Mouse (Mus musculus): ENCODE measurements around the gene Aox2.

DNA sequence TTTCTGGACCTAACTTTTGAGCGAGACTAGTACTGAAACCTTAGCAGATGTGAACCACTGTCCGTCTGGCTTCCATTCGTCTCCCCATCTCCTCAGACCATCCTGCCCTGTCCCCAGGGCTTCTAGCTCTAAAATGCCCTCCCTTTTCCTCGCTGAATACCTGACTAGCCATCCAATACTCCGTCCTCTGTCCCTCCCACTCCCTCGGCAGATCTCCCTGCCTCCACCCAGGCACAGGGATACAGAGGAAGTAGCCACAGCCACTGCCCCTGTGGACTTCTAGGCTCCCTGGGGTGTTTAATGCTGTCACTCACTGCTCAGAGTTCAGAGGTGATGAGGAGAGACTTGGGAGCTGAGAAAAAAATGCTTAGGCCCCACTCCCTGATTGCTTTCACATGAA lies 23.9 kb downstream of the Aox2 start:
- TF ChIP-seq CHD2 (IDR thresholded peaks at IDR 0.05; ENCODE audit: low read depth, low read length) (no peak), ZC3H11A (IDR thresholded peaks at IDR 0.05; ENCODE audit: borderline replicate concordance, low read depth, low read length) (no peak), MAFK (IDR thresholded peaks at IDR 0.05; ENCODE audit: insufficient read depth, low read depth, low read length) (no peak), ZNF384 (IDR thresholded peaks at IDR 0.05; ENCODE audit: low read depth, low read length) (no peak)
